Mouse (Mus musculus) CH12.LX (cell line): ENCODE data around the gene Pde4d. TPM values are rescaled to one million over a fixed set of nuclear protein-coding genes. Genes with fewer than 3 reads are reported as not detected.

ENCODE experiments used
- DNase-seq: peaks from one replicate; pipeline ENCODE4 v3.0.0-alpha.2; 2013; ENCODE audit errors: extremely low read depth
- H3K27ac ChIP-seq: 2 replicates; pipeline ENCODE4 v1.5.1; 2012; ENCODE audit warnings: low read depth, mild to moderate bottlenecking, control low read depth, moderate library complexity; ENCODE audit not compliant: insufficient read depth
- H3K27me3 ChIP-seq: replicated peaks from 2 replicates; pipeline ENCODE3; 2012; ENCODE audit warnings: inconsistent platforms
- H3K36me3 ChIP-seq, 2 experiments: replicated peaks in 1 of 2; 2 replicates each; pipeline versions ENCODE3 to v1.6.1; 2012; ENCODE audit warnings: inconsistent platforms in 1 of 2, low read length in 1 of 2, mild to moderate bottlenecking in 1 of 2, mixed read lengths in 1 of 2, moderate library complexity in 1 of 2; ENCODE audit not compliant: control insufficient read depth in 1 of 2, insufficient read depth in 1 of 2
- H3K4me1 ChIP-seq, 2 experiments: 2 replicates each; pipeline ENCODE4 v1.6.1; 2012; ENCODE audit warnings: inconsistent platforms in 1 of 2, moderate library complexity in 1 of 2; ENCODE audit not compliant: insufficient read depth in 2 of 2, control insufficient read depth in 1 of 2
- H3K4me2 ChIP-seq: 2 replicates; pipeline ENCODE4 v1.6.1; 2012; ENCODE audit warnings: low read depth, mild to moderate bottlenecking, control low read depth; ENCODE audit not compliant: poor library complexity, insufficient read depth, severe bottlenecking
- H3K4me3 ChIP-seq, 3 experiments: fragments of 150-350 bp in 1 of 3; sonication (generic) in 1 of 3; replicated peaks in 1 of 3; 2 replicates each; pipeline versions ENCODE3 to v1.5.1; 2011 to 2012; ENCODE audit warnings: low read depth in 2 of 3, low read length in 2 of 3, mild to moderate bottlenecking in 2 of 3, moderate library complexity in 2 of 3, control low read depth in 1 of 3, improper control_type of control experiment in 1 of 3, inconsistent platforms in 1 of 3, mixed read lengths in 1 of 3; ENCODE audit not compliant: poor library complexity in 1 of 3
- H3K79me2 ChIP-seq: replicated peaks from 2 replicates; pipeline ENCODE4 v1.6.1; 2012; ENCODE audit warnings: mild to moderate bottlenecking, moderate library complexity; ENCODE audit not compliant: control insufficient read depth, poor library complexity, insufficient read depth, severe bottlenecking; ENCODE audit errors: extremely low read depth
- H3K9ac ChIP-seq: 2 replicates; pipeline ENCODE4 v1.6.1; 2012; ENCODE audit warnings: low read depth, mild to moderate bottlenecking, control low read depth, moderate library complexity; ENCODE audit not compliant: insufficient read depth
- H3K9me3 ChIP-seq: replicated peaks from 2 replicates; pipeline ENCODE3; 2012; ENCODE audit warnings: low read length, inconsistent platforms, mixed read lengths
- CHD1 ChIP-seq: IDR thresholded peaks from 2 replicates; pipeline ENCODE4 v1.6.1; 2012; ENCODE audit warnings: low read depth, low read length, improper control_type of control experiment, inconsistent platforms
- CTCF ChIP-seq, 2 experiments: IDR thresholded peaks in 1 of 2; conservative IDR thresholded peaks in 1 of 2; 2 replicates each; pipeline ENCODE4 v1.5.1; 2011 to 2012; ENCODE audit warnings: low read depth in 2 of 2, low read length in 2 of 2, improper control_type of control experiment in 1 of 2, inconsistent platforms in 1 of 2, mild to moderate bottlenecking in 1 of 2, moderate library complexity in 1 of 2
- E2F4 ChIP-seq: IDR thresholded peaks from 2 replicates; pipeline ENCODE4 v1.6.1; 2011; ENCODE audit warnings: low read depth, low read length, improper control_type of control experiment; ENCODE audit not compliant: insufficient replicate concordance
- ELF1 ChIP-seq: IDR thresholded peaks from 2 replicates; pipeline ENCODE4 v1.6.1; 2014; ENCODE audit warnings: low read depth, mild to moderate bottlenecking, inconsistent platforms, low read length, improper control_type of control experiment
- EP300 ChIP-seq: IDR thresholded peaks from 2 replicates; pipeline ENCODE4 v1.6.1; 2011; ENCODE audit warnings: low read length, improper control_type of control experiment
- ETS1 ChIP-seq: conservative IDR thresholded peaks from 2 replicates; pipeline ENCODE4 v1.6.1; 2012; ENCODE audit warnings: low read depth, mild to moderate bottlenecking, inconsistent platforms, low read length, improper control_type of control experiment, moderate library complexity
- GABPA ChIP-seq: IDR thresholded peaks from 2 replicates; pipeline ENCODE4 v1.6.1; 2012; ENCODE audit warnings: low read depth, low read length, improper control_type of control experiment, inconsistent platforms; ENCODE audit not compliant: insufficient replicate concordance
- HCFC1 ChIP-seq: IDR thresholded peaks from 2 replicates; pipeline ENCODE4 v1.6.1; 2012; ENCODE audit warnings: low read depth, mild to moderate bottlenecking, inconsistent platforms, low read length, improper control_type of control experiment
- IRF4 ChIP-seq: IDR thresholded peaks from 2 replicates; pipeline ENCODE4 v1.6.1; 2014; ENCODE audit warnings: low read depth, mild to moderate bottlenecking, inconsistent platforms, low read length, improper control_type of control experiment
- JUN ChIP-seq: IDR thresholded peaks from 2 replicates; pipeline ENCODE4 v1.6.1; 2011; ENCODE audit warnings: low read depth, mild to moderate bottlenecking, low read length, improper control_type of control experiment, moderate library complexity; ENCODE audit not compliant: insufficient read depth
- JUND ChIP-seq: conservative IDR thresholded peaks from 2 replicates; pipeline ENCODE4 v1.6.1; 2011; ENCODE audit warnings: low read depth, low read length, improper control_type of control experiment
- KAT2A ChIP-seq: IDR thresholded peaks from 2 replicates; pipeline ENCODE4 v1.6.1; 2012; ENCODE audit warnings: low read length, improper control_type of control experiment, inconsistent platforms; ENCODE audit not compliant: insufficient replicate concordance
- MAFK ChIP-seq: IDR thresholded peaks from 2 replicates; pipeline ENCODE4 v1.6.1; 2011; ENCODE audit warnings: low read length, improper control_type of control experiment; ENCODE audit not compliant: insufficient replicate concordance
- MAZ ChIP-seq: IDR thresholded peaks from 2 replicates; pipeline ENCODE4 v1.6.1; 2012; ENCODE audit warnings: low read depth, mild to moderate bottlenecking, inconsistent platforms, low read length, improper control_type of control experiment, moderate library complexity
- MXI1 ChIP-seq: IDR thresholded peaks from 2 replicates; pipeline ENCODE4 v1.6.1; 2011; ENCODE audit warnings: mild to moderate bottlenecking, low read depth, low read length, improper control_type of control experiment
- POLR2AphosphoS2 ChIP-seq: IDR thresholded peaks from 2 replicates; pipeline ENCODE4 v1.6.1; 2011; ENCODE audit warnings: low read depth, low read length, improper control_type of control experiment
- RAD21 ChIP-seq: IDR thresholded peaks from 2 replicates; pipeline ENCODE4 v1.6.1; 2011; ENCODE audit warnings: low read depth, mild to moderate bottlenecking, low read length, improper control_type of control experiment, moderate library complexity
- RCOR1 ChIP-seq: conservative IDR thresholded peaks from 2 replicates; pipeline ENCODE4 v1.6.1; 2012; ENCODE audit warnings: low read depth, mild to moderate bottlenecking, inconsistent platforms, low read length, improper control_type of control experiment
- TBP ChIP-seq: conservative IDR thresholded peaks from 2 replicates; pipeline ENCODE4 v1.6.1; 2011; ENCODE audit warnings: low read depth, low read length, improper control_type of control experiment
- TCF12 ChIP-seq: IDR thresholded peaks from 2 replicates; pipeline ENCODE4 v1.6.1; 2014; ENCODE audit warnings: low read depth, mild to moderate bottlenecking, inconsistent platforms, low read length, improper control_type of control experiment
- UBTF ChIP-seq: IDR thresholded peaks from 2 replicates; pipeline ENCODE4 v1.6.1; 2012; ENCODE audit warnings: low read depth, mild to moderate bottlenecking, inconsistent platforms, low read length, improper control_type of control experiment, moderate library complexity
- ZC3H11A ChIP-seq: IDR thresholded peaks from 2 replicates; pipeline ENCODE4 v1.6.1; 2012; ENCODE audit warnings: low read depth, mild to moderate bottlenecking, inconsistent platforms, low read length, improper control_type of control experiment
- ZKSCAN1 ChIP-seq: IDR thresholded peaks from 2 replicates; pipeline ENCODE4 v1.6.1; 2012; ENCODE audit warnings: low read depth, inconsistent platforms, low read length, improper control_type of control experiment, borderline replicate concordance
- ZNF384 ChIP-seq: IDR thresholded peaks from 2 replicates; pipeline ENCODE4 v1.6.1; 2012; ENCODE audit warnings: low read depth, low read length, improper control_type of control experiment, inconsistent platforms
- dilution Hi-C: fragments of 300-500 bp; cut with MboI; formaldehyde crosslinking; loops from 2 replicates; pipeline ENCODE4 v1.14.3; 2020; ENCODE audit warnings: low sequenced_read_pairs; ENCODE audit not compliant: extremely low pct_unique_long_range_greater_than_20kb, extremely low pct_ligation_motif_present
- in situ Hi-C: fragments of 300-500 bp; cut with MboI; formaldehyde crosslinking; loops from 3 replicates; pipeline ENCODE4 v1.14.3; 2019; ENCODE audit warnings: low sequenced_read_pairs, low pct_ligation_motif_present, low pct_unique_long_range_greater_than_20kb, mixed read lengths
- polyA plus RNA-seq: library from polyadenylated mRNA; unstranded; fragments of >175 nt; gene quantifications from 2 replicates; pipeline ENCODE4 v1.2.1, GENCODE M21; 2012; ENCODE audit warnings: low read depth; ENCODE audit not compliant: insufficient read length
- total RNA-seq, 2 experiments: library from RNA; depleted of rRNA; stranded (reverse); fragments of 300-350 nt in 1 of 2; fragments of >200 nt in 1 of 2; gene quantifications; 2 replicates each; pipeline ENCODE4 v1.2.3; 2012 to 2014

Gene Pde4d
- total and polyA plus RNA-seq, 3 experiments, result not detected

DNA sequence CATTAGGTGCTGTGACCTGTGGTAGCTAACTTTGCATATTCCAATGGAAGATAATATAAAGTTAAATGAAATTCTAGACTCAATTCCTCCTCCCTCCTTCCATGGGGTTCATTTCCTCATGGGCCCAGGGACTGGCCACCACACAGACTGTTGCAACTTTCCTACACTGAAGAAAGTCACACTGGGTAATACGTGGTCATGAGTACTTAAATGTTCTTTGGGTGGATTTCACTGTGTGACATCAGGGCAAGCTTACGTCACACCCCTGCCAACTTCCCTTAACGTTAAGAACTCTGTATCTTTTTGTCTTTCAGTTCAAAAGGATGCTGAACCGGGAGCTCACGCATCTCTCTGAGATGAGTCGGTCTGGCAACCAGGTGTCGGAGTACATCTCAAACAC lies 1483.8 kb downstream of the Pde4d start:
- TF ChIP-seq UBTF, result no peak
- no peak for TF ChIP-seq ZC3H11A
- no peak for TF ChIP-seq ETS1
- no peak for TF ChIP-seq EP300
- TF ChIP-seq MAFK, result no peak
- no peak for TF ChIP-seq KAT2A
- TF ChIP-seq CTCF (conservative IDR thresholded peaks at IDR 0.05 in 1 of 2, IDR thresholded peaks at IDR 0.05 in 1 of 2; ENCODE audit: low read depth in 2 of 2, low read length in 2 of 2), result no peak
- TF ChIP-seq MAZ, result no peak
- no peak for TF ChIP-seq RCOR1
- TF ChIP-seq CHD1, result no peak
- dilution Hi-C loops, result no loop called here
- Histone ChIP-seq H3K9me3 (peaks cover 26% of the 10 kb centered on the region), H3K79me2 (no peaks in the 10 kb centered on the region), H3K4me1 (no peaks in the 10 kb centered on the region), H3K4me2 (no peak overlapping the region), H3K27me3 (no peaks in the 10 kb centered on the region), H3K27ac (no peak overlapping the region), H3K9ac (no peak overlapping the region), H3K4me3 (no peak overlapping the region), H3K36me3 (no peaks in the 10 kb centered on the region)
- in situ Hi-C loops, result no loop called here
- DNase-seq, result no peak

DNA sequence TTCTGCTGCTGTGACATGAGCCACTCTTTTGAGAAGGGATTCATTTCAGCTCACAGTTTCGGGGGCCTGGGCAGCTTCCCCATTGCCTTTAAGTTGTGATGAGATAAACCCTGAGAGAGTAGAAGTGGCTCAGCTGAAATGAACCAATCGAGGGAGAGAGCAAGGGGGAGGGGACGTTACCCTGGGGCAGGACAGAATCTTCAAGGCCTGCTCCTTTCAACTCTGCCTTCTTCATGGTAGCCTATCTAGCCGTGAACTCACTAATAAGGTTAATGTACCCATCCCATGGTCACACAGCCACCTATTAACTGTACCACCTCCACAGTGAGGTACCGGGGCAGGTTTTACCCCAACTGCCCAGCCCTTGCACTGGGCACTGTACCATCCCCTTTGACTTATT lies 1487.1 kb downstream of the Pde4d start:
- no peak for TF ChIP-seq POLR2AphosphoS2
- TF ChIP-seq TBP, result no peak
- TF ChIP-seq MAZ, result no peak
- no peak for TF ChIP-seq E2F4
- TF ChIP-seq MXI1, result no peak
- no peak for TF ChIP-seq TCF12
- TF ChIP-seq ELF1, result no peak
- TF ChIP-seq JUND, result no peak
- TF ChIP-seq ZNF384, result no peak
- no peak for TF ChIP-seq RCOR1
- TF ChIP-seq MAFK, result no peak
- TF ChIP-seq JUN, result no peak
- no peak for TF ChIP-seq ZKSCAN1
- TF ChIP-seq HCFC1, result no peak
- TF ChIP-seq GABPA, result no peak
- TF ChIP-seq RAD21, result no peak
- TF ChIP-seq ZC3H11A, result no peak
- no peak for TF ChIP-seq IRF4
- no peak overlapping the region for H3K4me3 ChIP-seq
- dilution Hi-C loops, result no loop called here
- H3K27ac ChIP-seq, result no peak overlapping the region
- H3K79me2 ChIP-seq, result no peaks in the 10 kb centered on the region
- H3K4me2 ChIP-seq, result no peak overlapping the region
- no peaks in the 10 kb centered on the region for H3K4me1 ChIP-seq
- no peak overlapping the region for H3K9ac ChIP-seq
- in situ Hi-C loops, result no loop called here
- H3K36me3 ChIP-seq, result no peaks in the 10 kb centered on the region
- H3K27me3 ChIP-seq, result no peaks in the 10 kb centered on the region
- H3K9me3 ChIP-seq, result peaks cover 32% of the 10 kb centered on the region
- no peak for DNase-seq
